Mouse (Mus musculus): ENCODE results near the gene Cby1.

- TF ChIP-seq CTCF (IDR thresholded peaks at IDR 0.05; ENCODE audit: borderline replicate concordance, insufficient read depth, low read depth, low read length) (no peak), POLR2A (IDR thresholded peaks at IDR 0.05; ENCODE audit: borderline replicate concordance, insufficient read depth, low read length) (no peak)
These were observed 25.6 kb downstream of the Cby1 start for GRCm38 (mm10) chr15:79684616-79685015.
